Mouse (Mus musculus) limb, embryonic 14.5 days (tissue): ENCODE measurements around the gene Cd3e. TPM values are rescaled to one million over a fixed set of nuclear protein-coding genes. Genes with fewer than 3 reads are reported as not detected.

Source experiments
- ATAC-seq: fragments of 200-750 bp; cut with Nextera tagmentation; 2 replicates; pipeline ENCODE4 v1.8.0; 2017; ENCODE audit warnings: low read depth, moderate number of reproducible peaks, moderate TSS enrichment; ENCODE audit not compliant: low FRiP score
- DNase-seq: peaks from one replicate; pipeline ENCODE4 v3.0.0-alpha.2; 2015; ENCODE audit warnings: low spot score
- H3K27ac ChIP-seq: fragments of 300-500 bp; sonication (generic); replicated peaks from 2 replicates; pipeline ENCODE4 v1.5.1; 2014; ENCODE audit warnings: low read depth, mild to moderate bottlenecking, low read length, moderate library complexity, mixed read lengths
- H3K27me3 ChIP-seq: fragments of 300-500 bp; sonication (generic); 2 replicates; pipeline ENCODE4 v1.6.1; 2014; ENCODE audit warnings: low read length, mixed read lengths; ENCODE audit not compliant: control insufficient read depth, insufficient read depth
- H3K36me3 ChIP-seq: fragments of 300-500 bp; sonication (generic); 2 replicates; pipeline ENCODE4 v1.6.1; 2014; ENCODE audit warnings: mild to moderate bottlenecking, low read length, moderate library complexity, mixed read lengths; ENCODE audit not compliant: control insufficient read depth, insufficient read depth
- H3K4me1 ChIP-seq: fragments of 300-500 bp; sonication (generic); 2 replicates; pipeline ENCODE4 v1.6.1; 2014; ENCODE audit warnings: antibody characterized with exemption, low read length, mixed read lengths; ENCODE audit not compliant: control insufficient read depth, insufficient read depth
- H3K4me2 ChIP-seq: fragments of 300-500 bp; sonication (generic); replicated peaks from 2 replicates; pipeline ENCODE4 v1.6.1; 2014; ENCODE audit warnings: low read depth, mild to moderate bottlenecking, low read length, moderate library complexity; ENCODE audit not compliant: severe bottlenecking
- H3K4me3 ChIP-seq: fragments of 300-500 bp; sonication (generic); replicated peaks from 2 replicates; pipeline ENCODE4 v1.5.1; 2014; ENCODE audit warnings: low read length
- H3K9ac ChIP-seq: fragments of 300-500 bp; sonication (generic); 2 replicates; pipeline ENCODE4 v1.6.1; 2014; ENCODE audit warnings: mild to moderate bottlenecking, low read depth, low read length, moderate library complexity; ENCODE audit not compliant: severe bottlenecking
- H3K9me3 ChIP-seq: fragments of 300-500 bp; sonication (generic); 2 replicates; pipeline ENCODE4 v1.6.1; 2016; ENCODE audit warnings: low read length; ENCODE audit not compliant: control insufficient read depth
- POLR2A ChIP-seq: fragments of 200-500 bp; IDR thresholded peaks from 2 replicates; pipeline ENCODE4 v1.8.0; 2012; ENCODE audit warnings: inconsistent platforms, mild to moderate bottlenecking, moderate library complexity, borderline replicate concordance; ENCODE audit not compliant: insufficient read depth, insufficient read length; ENCODE audit errors: extremely low read depth
- WGBS: fragments of 180-500 bp; shearing (Covaris S2); extraction: QIAGEN DNeasy Blood & Tissue Kit; methylation state at CpG from one replicate; pipeline ENCODE4 v1.1.7; 2014; 5-methylcytosine and 5-hydroxymethylcytosine counted together
- polyA plus RNA-seq, 2 experiments: library from polyadenylated mRNA; depleted of rRNA in 1 of 2; stranded (reverse) in 1 of 2; unstranded in 1 of 2; fragments of >200 nt; fragmentation: Nextera tagmentation in 1 of 2; extraction: Ambion mirVana in 1 of 2; gene quantifications; 2 replicates each; pipeline versions ENCODE4 v1.2.1 to v1.2.3; 2012 to 2014

The Cd3e gene
- polyA plus RNA-seq, 2 experiments, result 0.07 to 0.10 TPM

GRCm38 (mm10) chr9:45000249-45000648 is 9.2 kb downstream of the Cd3e start:
- Histone ChIP-seq H3K27ac (no peak overlapping the region), H3K9ac (no peak overlapping the region; the same call in 1 of the 2 replicates), H3K9me3 (no peaks in the 10 kb centered on the region), H3K27me3 (no peaks in the 10 kb centered on the region), H3K36me3 (no peaks in the 10 kb centered on the region), H3K4me2 (no peak overlapping the region), H3K4me3 (no peak overlapping the region), H3K4me1 (no peaks in the 10 kb centered on the region)
- TF ChIP-seq POLR2A, result no peak
- DNase-seq (peak; percentile 29), ATAC-seq (peak; percentile 93)
- 67% methylated on average over 3 of the region's 3 CpGs for WGBS

DNA sequence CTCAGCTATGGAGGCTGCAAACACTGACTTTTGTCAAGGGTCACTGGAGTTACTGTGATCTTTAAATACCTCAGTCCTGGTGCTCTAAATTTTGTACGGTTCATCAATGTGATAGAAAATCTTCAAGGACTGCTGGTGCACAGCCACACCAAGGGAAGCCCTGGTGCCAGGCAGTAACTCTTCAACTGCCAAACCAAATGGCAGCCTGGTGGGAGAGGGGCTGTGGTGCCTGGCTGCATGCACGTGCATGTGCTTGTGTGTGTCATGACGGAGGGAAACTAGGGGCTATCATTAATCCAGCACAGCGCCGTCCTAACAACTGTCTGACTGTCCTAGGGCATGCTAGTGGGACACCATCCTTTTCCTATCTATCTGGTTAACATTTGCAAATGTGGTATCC is 9.7 kb downstream of the Cd3e start:
- Histone ChIP-seq H3K4me2 (no peak overlapping the region), H3K27me3 (no peaks in the 10 kb centered on the region), H3K4me1 (no peaks in the 10 kb centered on the region), H3K36me3 (no peaks in the 10 kb centered on the region), H3K27ac (no peak overlapping the region), H3K9me3 (no peaks in the 10 kb centered on the region), H3K9ac (no peak overlapping the region; the same call in 1 of the 2 replicates), H3K4me3 (no peak overlapping the region)
- no peak for TF ChIP-seq POLR2A
- ATAC-seq, result peak; percentile 62; the same call in 1 of the 2 replicates
- WGBS, result 75% methylated on average over 5 of the region's 5 CpGs
- DNase-seq, result no peak

- no peak overlapping the region for H3K27ac ChIP-seq
- 59% methylated on average over 6 of the region's 6 CpGs for WGBS
- no peak overlapping the region for H3K9ac ChIP-seq
- H3K4me3 ChIP-seq, result no peak overlapping the region
- no peaks in the 10 kb centered on the region for H3K27me3 ChIP-seq
- DNase-seq (no peak), ATAC-seq (no peak)
- no peaks in the 10 kb centered on the region for H3K36me3 ChIP-seq
- no peak overlapping the region for H3K4me2 ChIP-seq
- H3K9me3 ChIP-seq, result no peaks in the 10 kb centered on the region
- no peaks in the 10 kb centered on the region for H3K4me1 ChIP-seq
- TF ChIP-seq POLR2A, result no peak
Observed at GRCm38 (mm10) chr9:44999171-44999570, 10.3 kb downstream of the Cd3e start.

- Histone ChIP-seq H3K4me1 (no peaks in the 10 kb centered on the region), H3K27ac (no peak overlapping the region), H3K9me3 (no peaks in the 10 kb centered on the region), H3K4me2 (no peak overlapping the region), H3K9ac (no peak overlapping the region), H3K36me3 (no peaks in the 10 kb centered on the region), H3K27me3 (no peaks in the 10 kb centered on the region), H3K4me3 (no peak overlapping the region)
- no peak for DNase-seq
- ATAC-seq, result no peak
- no peak for TF ChIP-seq POLR2A
- WGBS, result 70% methylated on average over 11 of the region's 11 CpGs
Observed at GRCm38 (mm10) chr9:44998138-44998537, 11.3 kb downstream of the Cd3e start.

GRCm38 (mm10) chr9:44996590-44996989 is 12.8 kb downstream of the Cd3e start:
- DNase-seq (no peak), ATAC-seq (no peak)
- H3K27me3 ChIP-seq, result no peaks in the 10 kb centered on the region
- no peaks in the 10 kb centered on the region for H3K4me1 ChIP-seq
- TF ChIP-seq POLR2A, result no peak
- no peaks in the 10 kb centered on the region for H3K36me3 ChIP-seq
- H3K4me2 ChIP-seq, result no peak overlapping the region
- H3K9ac ChIP-seq, result no peak overlapping the region
- H3K27ac ChIP-seq, result no peak overlapping the region
- no peak overlapping the region for H3K4me3 ChIP-seq
- WGBS, result 92% methylated on average over 7 of the region's 7 CpGs
- H3K9me3 ChIP-seq, result no peaks in the 10 kb centered on the region

- no peak for TF ChIP-seq POLR2A
- H3K4me1 ChIP-seq, result no peaks in the 10 kb centered on the region
- no peak overlapping the region for H3K4me3 ChIP-seq
- no peak for DNase-seq
- WGBS, result 70% methylated on average over 4 of the region's 4 CpGs
- no peaks in the 10 kb centered on the region for H3K9me3 ChIP-seq
- H3K27me3 ChIP-seq, result no peaks in the 10 kb centered on the region
- no peak overlapping the region for H3K9ac ChIP-seq
- no peaks in the 10 kb centered on the region for H3K36me3 ChIP-seq
- H3K4me2 ChIP-seq, result no peak overlapping the region
- H3K27ac ChIP-seq, result no peak overlapping the region
- no peak for ATAC-seq
Observed at GRCm38 (mm10) chr9:44994962-44995361, 14.5 kb downstream of the Cd3e start.
